Mouse (Mus musculus): ENCODE measurements around the gene Pitpnm1. TPM values are rescaled to one million over a fixed set of nuclear protein-coding genes. Genes with fewer than 3 reads are reported as not detected.

Pitpnm1 gene
- polyA plus RNA-seq (2012; ENCODE audit: insufficient read depth, insufficient read length, low replicate concordance, missing spikeins), result not detected in 2 replicates

GRCm38 (mm10) chr19:4099837-4100717 is at the start of gene Pitpnm1:
Pitpnm1 (plus strand) TSS chr19:4099998.
- Histone ChIP-seq H3K27ac (ENCODE audit: insufficient read depth, low read depth, low read length) (peak within 1 kb of the TSS; percentile 26; the same call in 1 of the 2 replicates), H3K4me3 (ENCODE audit: insufficient read depth, low read depth, low read length) (peak within 1 kb of the TSS; percentile 73), H3K4me1 (ENCODE audit: control insufficient read depth, insufficient read depth, low read length) (peaks cover 47% of the 10 kb centered on the region)
- WGBS, result 5% methylated on average over 53 of the region's 53 CpGs
- TF ChIP-seq CTCF (IDR thresholded peaks at IDR 0.05; ENCODE audit: insufficient read depth, low read depth, low read length) (no peak), POLR2A (IDR thresholded peaks at IDR 0.05; ENCODE audit: insufficient read depth, low read depth, low read length) (no peak)

DNA sequence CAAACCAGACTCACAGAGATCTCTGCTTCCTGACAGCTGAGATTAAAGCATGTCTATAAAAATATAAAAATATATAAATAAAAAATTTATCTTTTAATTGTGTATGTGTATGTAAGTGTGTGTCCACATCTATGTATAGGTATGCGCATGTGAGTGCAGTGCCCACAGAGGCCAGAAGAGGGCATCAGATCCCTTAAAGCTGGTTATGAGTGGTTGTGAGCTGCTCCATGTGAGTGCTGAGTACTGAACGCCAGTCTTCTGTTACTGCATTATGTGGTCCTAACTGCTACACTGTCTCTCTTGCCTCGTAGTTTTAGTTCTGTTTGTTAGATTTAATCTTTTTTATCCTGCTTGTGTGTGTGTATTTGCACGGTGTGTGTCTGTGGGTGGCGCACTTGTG is 48.8 kb upstream of the Pitpnm1 start:
- no peak overlapping the region for H3K27ac ChIP-seq (ENCODE audit: insufficient read depth, low read depth, low read length)
- WGBS, result 93% methylated on average over 5 of the region's 5 CpGs
- H3K4me1 ChIP-seq (ENCODE audit: control insufficient read depth, insufficient read depth, low read length), result 0 out of 2 replicates have a peak, but pooled peaks cover 2% of the 10 kb centered on the region
- no peak overlapping the region for H3K4me3 ChIP-seq (ENCODE audit: insufficient read depth, low read depth, low read length)
- no peak for TF ChIP-seq CTCF (IDR thresholded peaks at IDR 0.05; ENCODE audit: insufficient read depth, low read depth, low read length)
- no peak for TF ChIP-seq POLR2A (IDR thresholded peaks at IDR 0.05; ENCODE audit: insufficient read depth, low read depth, low read length)

- 52% methylated on average over 10 of the region's 10 CpGs for WGBS
- H3K4me3 ChIP-seq (ENCODE audit: insufficient read depth, low read depth, low read length), result no peak overlapping the region
- no peaks in the 10 kb centered on the region for H3K4me1 ChIP-seq (ENCODE audit: control insufficient read depth, insufficient read depth, low read length)
- no peak overlapping the region for H3K27ac ChIP-seq (ENCODE audit: insufficient read depth, low read depth, low read length)
- TF ChIP-seq POLR2A (IDR thresholded peaks at IDR 0.05; ENCODE audit: insufficient read depth, low read depth, low read length), result no peak
- TF ChIP-seq CTCF (IDR thresholded peaks at IDR 0.05; ENCODE audit: insufficient read depth, low read depth, low read length), result peak; percentile 78
Measured at GRCm38 (mm10) chr19:4051741-4052515, 47.9 kb upstream of the Pitpnm1 start.

DNA sequence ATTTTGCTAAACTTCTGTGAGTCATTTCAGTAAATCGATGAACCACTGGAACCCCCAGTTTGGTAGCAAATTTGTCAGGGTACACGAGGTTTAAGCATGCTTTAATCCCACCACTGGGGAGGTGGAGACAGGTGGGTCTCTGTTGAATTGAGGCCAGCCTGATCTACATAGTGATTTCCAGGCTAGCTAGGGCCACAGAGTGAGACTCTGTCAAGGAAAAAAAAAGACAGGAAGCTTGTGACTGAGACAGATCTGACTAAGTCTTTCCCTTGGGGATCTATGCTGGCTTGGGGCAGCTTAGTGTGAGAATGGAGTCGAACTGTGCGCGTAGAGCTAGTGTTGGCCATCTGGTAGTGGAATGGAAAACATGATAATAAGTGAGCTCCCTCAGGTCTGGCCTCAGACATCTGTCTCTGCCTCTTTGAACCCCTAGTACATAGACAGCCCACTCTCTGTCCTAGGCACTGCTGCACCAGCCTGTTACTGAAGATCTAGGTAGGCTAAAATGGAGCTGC is 47.2 kb upstream of the Pitpnm1 start:
- Histone ChIP-seq H3K4me3 (ENCODE audit: insufficient read depth, low read depth, low read length) (no peak overlapping the region), H3K27ac (ENCODE audit: insufficient read depth, low read depth, low read length) (no peak overlapping the region), H3K4me1 (ENCODE audit: control insufficient read depth, insufficient read depth, low read length) (no peaks in the 10 kb centered on the region)
- no peak for TF ChIP-seq CTCF (IDR thresholded peaks at IDR 0.05; ENCODE audit: insufficient read depth, low read depth, low read length)
- no peak for TF ChIP-seq POLR2A (IDR thresholded peaks at IDR 0.05; ENCODE audit: insufficient read depth, low read depth, low read length)
- WGBS, result 87% methylated on average over 5 of the region's 5 CpGs

DNA sequence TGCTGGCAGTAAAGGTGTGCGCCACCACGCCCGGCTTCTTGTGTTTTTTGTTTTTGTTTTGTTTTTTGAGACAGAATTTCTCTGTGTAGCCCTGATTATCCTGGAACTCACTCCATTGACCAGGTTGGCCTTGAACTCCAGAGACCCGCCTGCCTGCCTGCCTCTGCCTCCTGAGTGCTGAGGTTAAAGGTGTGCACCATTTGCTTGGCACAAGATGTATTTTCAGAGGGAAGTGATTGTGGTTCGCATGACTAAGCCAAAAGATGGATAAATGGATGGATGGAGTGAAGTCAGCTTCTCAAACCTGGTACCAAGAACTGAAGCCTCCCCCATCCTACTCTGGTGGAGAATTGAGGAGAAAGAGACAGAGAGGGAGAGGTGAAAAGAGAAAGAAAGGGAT is 45.2 kb upstream of the Pitpnm1 start:
- H3K4me1 ChIP-seq (ENCODE audit: control insufficient read depth, insufficient read depth, low read length), result no peaks in the 10 kb centered on the region
- WGBS, result 93% methylated on average over 5 of the region's 5 CpGs
- H3K4me3 ChIP-seq (ENCODE audit: insufficient read depth, low read depth, low read length), result no peak overlapping the region
- no peak overlapping the region for H3K27ac ChIP-seq (ENCODE audit: insufficient read depth, low read depth, low read length)
- TF ChIP-seq POLR2A (IDR thresholded peaks at IDR 0.05; ENCODE audit: insufficient read depth, low read depth, low read length), result no peak
- no peak for TF ChIP-seq CTCF (IDR thresholded peaks at IDR 0.05; ENCODE audit: insufficient read depth, low read depth, low read length)

- Histone ChIP-seq H3K4me1 (ENCODE audit: control insufficient read depth, insufficient read depth, low read length) (no peaks in the 10 kb centered on the region), H3K27ac (ENCODE audit: insufficient read depth, low read depth, low read length) (no peak overlapping the region), H3K4me3 (ENCODE audit: insufficient read depth, low read depth, low read length) (no peak overlapping the region)
- 74% methylated on average over 8 of the region's 8 CpGs for WGBS
- TF ChIP-seq POLR2A (IDR thresholded peaks at IDR 0.05; ENCODE audit: insufficient read depth, low read depth, low read length) (no peak), CTCF (IDR thresholded peaks at IDR 0.05; ENCODE audit: insufficient read depth, low read depth, low read length) (no peak)
Measured at GRCm38 (mm10) chr19:4055216-4055946, 44.4 kb upstream of the Pitpnm1 start.

GRCm38 (mm10) chr19:4055947-4056693 is 43.7 kb upstream of the Pitpnm1 start:
- no peak for TF ChIP-seq CTCF (IDR thresholded peaks at IDR 0.05; ENCODE audit: insufficient read depth, low read depth, low read length)
- no peak for TF ChIP-seq POLR2A (IDR thresholded peaks at IDR 0.05; ENCODE audit: insufficient read depth, low read depth, low read length)
- WGBS, result 67% methylated on average over 15 of the region's 15 CpGs
- H3K4me3 ChIP-seq (ENCODE audit: insufficient read depth, low read depth, low read length), result no peak overlapping the region
- H3K27ac ChIP-seq (ENCODE audit: insufficient read depth, low read depth, low read length), result no peak overlapping the region
- no peaks in the 10 kb centered on the region for H3K4me1 ChIP-seq (ENCODE audit: control insufficient read depth, insufficient read depth, low read length)

DNA sequence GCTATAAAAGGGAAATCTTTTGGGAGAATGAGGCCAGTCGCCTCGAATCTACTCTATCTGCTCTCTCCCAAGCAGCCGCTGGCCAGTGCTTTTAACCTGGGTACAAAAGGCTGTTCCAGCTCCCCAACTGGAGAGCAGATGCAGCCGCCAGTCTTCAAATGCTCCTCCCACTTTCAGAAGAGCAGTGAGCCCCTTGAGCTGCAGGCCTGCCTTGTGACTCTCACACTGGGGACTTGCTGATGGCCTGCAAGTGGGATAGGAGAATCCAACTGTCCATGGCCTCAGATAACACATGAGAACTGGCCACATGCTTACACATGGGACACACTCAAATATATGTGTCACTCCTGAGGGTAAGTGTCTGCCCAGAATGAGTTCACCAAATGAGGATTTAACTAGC is 43.1 kb upstream of the Pitpnm1 start:
- no peak overlapping the region for H3K4me3 ChIP-seq (ENCODE audit: insufficient read depth, low read depth, low read length)
- WGBS, result 63% methylated on average over 4 of the region's 4 CpGs
- H3K27ac ChIP-seq (ENCODE audit: insufficient read depth, low read depth, low read length), result no peak overlapping the region
- no peak for TF ChIP-seq POLR2A (IDR thresholded peaks at IDR 0.05; ENCODE audit: insufficient read depth, low read depth, low read length)
- no peak for TF ChIP-seq CTCF (IDR thresholded peaks at IDR 0.05; ENCODE audit: insufficient read depth, low read depth, low read length)
- H3K4me1 ChIP-seq (ENCODE audit: control insufficient read depth, insufficient read depth, low read length), result no peaks in the 10 kb centered on the region

All from olfactory bulb, adult 2 months (tissue).